Mouse (Mus musculus): ENCODE measurements around the gene Zfp780b. TPM values are rescaled to one million over a fixed set of nuclear protein-coding genes. Genes with fewer than 3 reads are reported as not detected.
"Not testable (repeated sequence)": the region's sequence is repeated elsewhere in the genome, so short reads cannot be mapped to it uniquely, and the experiment has no call there.

Gene Zfp780b
- total RNA-seq (2021) = 10 to 100 TPM; 27.8 to 28.5 TPM

GRCm38 (mm10) chr7:27978683-27979528 is at the start of gene Zfp780b:
Gene Zfp780b (minus strand): TSS chr7:27979171.
- DNase-seq = peak; percentile 57
- intact Hi-C loops (cut with DNase I) = no loop called here

GRCm38 (mm10) chr7:28014445-28014810 is 35.5 kb upstream of the Zfp780b start:
- no peak for DNase-seq

GRCm38 (mm10) chr7:28013549-28014444 is 34.8 kb upstream of the Zfp780b start, which contains the start of gene Zfp850:
Gene Zfp850 (minus strand): TSS chr7:28014115.
- peak; percentile 82 for DNase-seq
- intact Hi-C loops (cut with DNase I) = no loop called here

More at GRCm38 (mm10) chr7:28014445-28014810, 35.5 kb upstream of the Zfp780b start:
- intact Hi-C loops (cut with DNase I) = no loop called here

GRCm38 (mm10) chr7:28010271-28010670 is 31.3 kb upstream of the Zfp780b start:
- no peak for DNase-seq
- intact Hi-C loops (cut with DNase I) = no loop called here

- no peak for DNase-seq
Measured at GRCm38 (mm10) chr7:27982197-27982596, 3.2 kb upstream of the Zfp780b start.

GRCm38 (mm10) chr7:27949451-27949850 is 29.5 kb downstream of the Zfp780b start:
- DNase-seq; intact Hi-C loops (cut with DNase I): not testable (repeated sequence)

More at GRCm38 (mm10) chr7:27982197-27982596, 3.2 kb upstream of the Zfp780b start:
- intact Hi-C loops (cut with DNase I) = no loop called here

- intact Hi-C loops (cut with DNase I) = not testable (repeated sequence)
- DNase-seq = peak; percentile 7
Measured at GRCm38 (mm10) chr7:27941869-27942268, 37.1 kb downstream of the Zfp780b start.

GRCm38 (mm10) chr7:27933800-27934158 is 45.2 kb downstream of the Zfp780b start:
- DNase-seq; intact Hi-C loops (cut with DNase I): not testable (repeated sequence)

GRCm38 (mm10) chr7:27933050-27933799 is 45.7 kb downstream of the Zfp780b start:
- DNase-seq = no peak
- intact Hi-C loops (cut with DNase I) = no loop called here

GRCm38 (mm10) chr7:27928818-27929695 is 49.9 kb downstream of the Zfp780b start, which contains the start of gene Zfp974:
Gene Zfp974 (minus strand): TSS chr7:27929460.
- peak; percentile 79 for DNase-seq
- intact Hi-C loops (cut with DNase I) = loop anchor here (10.0 kb wide), 1 partner anchor 64 kb away; no protein-coding TSS in a partner anchor

- DNase-seq = not testable (repeated sequence)
- intact Hi-C loops (cut with DNase I) = loop anchor here (10.0 kb wide), 1 partner anchor 62 kb away; no protein-coding TSS in a partner anchor
Measured at GRCm38 (mm10) chr7:27927041-27927440, 51.9 kb downstream of the Zfp780b start.

GRCm38 (mm10) chr7:27910952-27911351 is 68.0 kb downstream of the Zfp780b start:
- intact Hi-C loops (cut with DNase I); DNase-seq: not testable (repeated sequence)

Other genes starting within 250 kb of the Zfp780b start
- gene Zfp60, start 247.8 kb downstream of the Zfp780b start, total RNA-seq (2021) = 10 to 100 TPM; 55.0 to 65.2 TPM
- gene Zfp626, start 172.0 kb downstream of the Zfp780b start, total RNA-seq (2021) = 1 to 10 TPM; 8.2 to 9.2 TPM
- 1 to 10 TPM; 5.8 to 6.2 TPM for gene Zfp59, start 140.6 kb downstream of the Zfp780b start, total RNA-seq (2021)
- gene Zfp607a, start 121.6 kb downstream of the Zfp780b start, total RNA-seq (2021) = 1 to 10 TPM; 3.6 to 4.0 TPM
- gene Zfp974, start 49.7 kb downstream of the Zfp780b start, total RNA-seq (2021) = 10 to 100 TPM; 19.6 to 20.8 TPM
- gene Zfp850, start 34.9 kb upstream of the Zfp780b start, total RNA-seq (2021) = 1 to 10 TPM; 8.7 to 8.9 TPM
- 100 to 1,000 TPM; 139 to 142 TPM for gene Psmc4, start 70.9 kb upstream of the Zfp780b start, total RNA-seq (2021)
- gene Fcgbp, start 92.1 kb upstream of the Zfp780b start, total RNA-seq (2021) = under 1 TPM in 1 of 2 experiments, not detected in 1; 0.10 TPM
- gene 9530053A07Rik, start 150.3 kb upstream of the Zfp780b start, total RNA-seq (2021) = not detected
- 100 to 1,000 TPM; 113 to 121 TPM for gene Fbl, start 190.5 kb upstream of the Zfp780b start, total RNA-seq (2021)
- 10 to 100 TPM; 27.9 TPM for gene Dyrk1b, start 200.3 kb upstream of the Zfp780b start, total RNA-seq (2021)

All from left cerebral cortex, postnatal 4 days (tissue).